Mouse (Mus musculus) G1E-ER4 (cell line): ENCODE results near the gene Cdk18. TPM values are rescaled to one million over a fixed set of nuclear protein-coding genes. Genes with fewer than 3 reads are reported as not detected.

Experiments used
- GATA1 ChIP-seq: IDR thresholded peaks from one replicate; pipeline ENCODE4 v1.8.0; 2012; ENCODE audit warnings: low read length, inconsistent platforms
- polyA plus RNA-seq: library from polyadenylated mRNA; stranded (reverse); fragments of >175 nt; gene quantifications from 2 replicates; pipeline ENCODE4 v1.2.3, GENCODE M21; 2012

The Cdk18 gene
- polyA plus RNA-seq, 1 experiment: not detected

DNA sequence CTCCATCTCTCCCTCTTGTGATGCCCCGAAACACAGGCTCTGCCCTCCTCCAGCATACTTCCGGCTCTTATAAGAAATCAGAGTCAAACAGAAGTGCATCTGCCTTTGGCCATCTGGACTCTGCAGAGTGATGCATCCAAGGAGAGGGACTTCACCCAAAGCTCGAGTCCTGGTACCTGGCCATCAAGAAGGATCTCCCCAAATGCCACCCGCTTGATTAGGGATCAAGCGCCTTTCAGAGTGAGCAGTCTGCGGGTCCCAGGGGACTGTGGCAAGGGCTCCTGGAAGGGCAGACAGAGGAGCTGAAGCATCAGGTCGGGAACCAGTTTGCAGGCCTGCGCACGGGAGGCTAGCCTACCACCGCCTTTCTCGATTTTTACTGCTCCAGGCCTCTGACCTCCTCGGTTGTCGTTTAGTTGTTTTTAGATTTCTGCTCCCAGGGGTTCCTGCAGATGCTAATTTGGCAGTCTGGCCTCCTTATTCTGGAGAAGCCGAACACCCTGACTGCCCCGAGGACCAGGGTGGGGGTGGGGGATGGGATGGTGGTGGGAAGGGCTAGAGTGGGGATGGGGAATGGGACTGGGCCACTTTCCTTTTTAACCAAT is 13.7 kb upstream of the Cdk18 start:
- TF ChIP-seq GATA1: no peak

- no peak for TF ChIP-seq GATA1
Measured at GRCm38 (mm10) chr1:132151908-132152307, 12.4 kb upstream of the Cdk18 start.

GRCm38 (mm10) chr1:132150817-132151601 is 11.5 kb upstream of the Cdk18 start:
- no peak for TF ChIP-seq GATA1

GRCm38 (mm10) chr1:132150171-132150570 is 10.7 kb upstream of the Cdk18 start:
- no peak for TF ChIP-seq GATA1

GRCm38 (mm10) chr1:132149410-132149809 is 9.9 kb upstream of the Cdk18 start:
- TF ChIP-seq GATA1: no peak

DNA sequence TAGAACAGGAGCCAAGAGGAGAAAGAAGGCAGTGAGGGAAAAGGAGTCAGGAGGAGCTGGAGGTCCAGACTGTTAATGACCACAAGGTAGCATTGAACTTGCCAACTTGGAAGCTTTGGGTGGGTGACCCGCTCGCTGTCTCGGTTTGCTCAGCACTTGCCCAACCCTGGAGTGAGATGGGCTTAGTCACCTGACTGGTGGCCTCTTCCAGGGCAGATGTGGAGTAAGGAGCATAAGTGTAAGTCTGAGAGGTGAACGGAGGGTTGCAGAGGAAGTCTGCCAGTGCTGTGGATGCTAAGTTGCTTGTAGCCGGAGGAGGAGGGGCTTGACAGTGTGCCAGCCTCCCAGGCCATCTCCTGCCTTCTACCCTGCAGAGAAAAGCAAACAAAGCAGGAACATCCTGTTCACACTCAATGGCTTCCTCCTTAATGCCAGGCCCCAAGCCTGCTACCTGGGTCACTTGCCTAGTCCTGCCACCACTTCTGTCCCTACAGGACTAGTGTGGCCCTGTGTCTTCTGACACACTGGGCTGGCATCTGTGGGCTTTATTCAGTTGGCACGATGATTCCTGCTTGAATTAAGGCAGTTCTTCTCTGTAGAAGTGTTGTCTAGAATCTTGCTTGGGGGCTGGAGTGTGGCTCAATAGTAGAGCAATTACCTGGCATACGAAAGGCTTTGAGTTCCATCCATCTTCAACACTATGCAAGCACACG is 6.6 kb upstream of the Cdk18 start:
- TF ChIP-seq GATA1: no peak

- no peak for TF ChIP-seq GATA1
Measured at GRCm38 (mm10) chr1:132144837-132145236, 5.4 kb upstream of the Cdk18 start.

GRCm38 (mm10) chr1:132144223-132144622 is 4.7 kb upstream of the Cdk18 start:
- TF ChIP-seq GATA1: no peak

DNA sequence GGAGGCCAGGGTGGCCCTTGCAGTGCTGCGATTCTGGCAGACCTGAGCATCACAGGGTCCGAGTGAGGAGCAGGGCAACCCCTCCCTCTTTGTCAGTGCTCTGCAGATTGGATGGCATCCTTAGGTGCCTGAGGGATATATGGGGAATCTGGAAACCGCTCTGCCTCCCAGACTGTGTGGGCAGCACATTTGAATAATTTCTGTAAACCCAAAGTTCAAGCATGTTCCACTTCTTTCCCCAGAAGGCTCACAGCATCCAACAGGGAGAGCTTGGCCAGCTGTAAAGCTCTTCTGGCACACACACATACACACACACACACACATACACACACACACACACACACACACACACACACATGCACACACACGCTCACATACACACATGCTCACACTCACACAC is 4.2 kb upstream of the Cdk18 start:
- no peak for TF ChIP-seq GATA1

DNA sequence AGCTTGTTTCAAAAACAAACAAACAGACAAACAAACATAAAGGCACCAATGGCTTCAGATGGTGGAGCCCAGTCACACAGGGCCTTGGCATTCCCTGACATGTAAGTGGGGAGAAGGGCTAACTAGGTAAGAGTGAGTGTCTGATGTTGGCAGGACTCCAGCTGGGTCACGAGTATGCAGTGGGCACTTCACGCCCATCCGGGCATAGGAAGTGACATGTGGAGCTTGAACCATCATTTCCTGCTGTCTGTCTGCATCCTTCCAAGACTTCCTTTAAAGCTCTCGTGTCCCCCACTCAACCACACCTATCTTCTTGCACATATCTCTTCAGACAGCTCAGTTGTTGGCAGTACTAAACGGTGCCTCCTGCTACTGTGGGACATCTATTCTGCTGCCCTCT is 3.6 kb upstream of the Cdk18 start:
- no peak for TF ChIP-seq GATA1

GRCm38 (mm10) chr1:132141753-132142152 is 2.3 kb upstream of the Cdk18 start:
- TF ChIP-seq GATA1: no peak

DNA sequence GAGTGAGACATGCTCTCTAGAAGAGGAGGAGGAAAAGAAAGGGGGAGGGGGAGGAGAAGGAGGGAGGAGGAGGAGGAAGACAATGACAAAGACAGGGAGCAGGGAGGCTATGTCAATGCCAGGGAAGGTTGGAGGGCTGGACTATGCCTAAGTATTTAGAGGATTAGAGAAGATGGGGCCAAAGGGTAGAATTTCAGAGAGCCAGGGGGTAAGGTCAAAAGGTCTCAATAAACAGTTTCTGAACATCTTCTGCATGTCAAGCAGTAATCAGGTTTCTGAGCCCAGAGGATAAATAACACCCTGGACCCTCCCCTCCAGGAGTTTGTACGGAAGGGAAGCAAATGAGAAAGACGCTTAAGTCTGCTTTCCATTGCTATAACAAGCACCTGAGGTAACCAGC is 1.7 kb upstream of the Cdk18 start:
- no peak for TF ChIP-seq GATA1

DNA sequence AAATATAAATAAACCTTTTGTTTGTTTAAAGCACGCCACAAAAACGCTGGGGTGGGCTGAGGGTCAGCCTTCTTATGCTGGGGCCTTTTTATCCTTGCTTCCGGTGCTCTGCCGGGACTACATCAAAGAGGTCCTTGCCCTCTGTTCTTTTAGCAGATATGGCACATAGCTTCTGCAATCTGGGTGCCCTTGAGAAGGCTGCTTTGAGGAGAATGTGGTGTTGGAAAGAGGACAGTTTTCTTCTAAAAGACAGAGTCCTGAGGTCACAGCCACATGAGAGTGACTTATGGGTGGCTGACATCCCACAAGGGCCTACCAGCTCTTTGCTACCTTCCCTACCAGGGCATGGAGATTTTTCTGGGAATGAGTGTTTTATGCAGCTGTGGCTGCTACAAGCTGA is 1.1 kb upstream of the Cdk18 start:
- no peak for TF ChIP-seq GATA1

GRCm38 (mm10) chr1:132140171-132140570 is 687 bp upstream of the Cdk18 start:
- TF ChIP-seq GATA1: no peak

DNA sequence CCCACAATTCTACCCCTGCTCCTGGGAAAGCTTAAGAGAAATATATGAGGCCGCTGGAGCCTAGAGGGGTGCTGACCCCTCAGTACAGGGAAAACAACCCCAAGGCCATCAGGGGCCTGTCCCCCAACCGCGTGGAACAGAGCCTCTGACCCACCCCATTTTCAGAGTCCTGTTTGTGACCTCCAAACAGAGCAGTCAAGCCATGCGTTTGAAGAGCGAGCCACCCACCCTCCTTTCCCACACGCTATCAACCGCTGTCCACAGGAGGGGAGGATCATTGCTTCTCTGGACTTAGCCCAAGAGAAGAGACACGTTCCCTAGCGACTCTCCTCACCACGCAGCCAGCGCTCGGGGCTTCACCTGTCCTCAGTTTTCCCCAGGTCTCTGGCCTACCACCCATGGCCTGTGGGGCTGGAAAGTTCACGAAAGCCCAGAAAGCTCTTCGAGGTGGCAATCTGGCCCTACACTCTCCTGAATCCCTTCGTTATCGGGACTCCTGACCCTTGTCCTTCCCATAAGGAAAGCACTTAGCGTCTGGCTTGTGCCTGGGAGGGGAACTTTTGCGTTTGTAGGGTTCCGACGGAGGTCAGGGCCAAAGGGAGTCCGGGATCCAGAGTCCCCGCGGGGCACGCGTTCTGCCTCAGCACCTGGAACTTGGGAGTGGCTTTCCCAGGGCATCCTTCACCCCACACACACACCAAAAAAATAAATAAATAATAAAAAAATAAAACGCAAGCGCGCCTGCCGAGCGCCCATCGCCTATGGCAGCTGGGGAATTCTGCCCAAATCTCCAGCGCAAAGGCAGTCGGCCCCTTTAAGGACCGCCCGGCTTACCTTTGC is 688 bp downstream of the Cdk18 start:
- no peak for TF ChIP-seq GATA1
